Mouse (Mus musculus) heart, adult 18-20 months (tissue): ENCODE measurements around the gene Sik1. TPM values are rescaled to one million over a fixed set of nuclear protein-coding genes. Genes with fewer than 3 reads are reported as not detected.
A peak's percentile ranks its signal among the peaks of the same experiment; 100 is the strongest.

Source experiments
- DNase-seq, 2 experiments: peaks; one replicate each; pipeline ENCODE4 v3.0.0; 2021 to 2022; ENCODE audit warnings: mixed read lengths in 1 of 2
- total RNA-seq, 2 experiments: library from RNA; stranded (reverse); gene quantifications; 2 replicates each; pipeline ENCODE4 v1.2.3; 2021

The Sik1 gene
- total RNA-seq, 2 experiments from 2014 or later, result 50.5 to 54.1 TPM

GRCm38 (mm10) chr17:31875326-31875930 is 19.8 kb upstream of the Sik1 start:
- DNase-seq, result no peak

- no peak for DNase-seq
Measured at GRCm38 (mm10) chr17:31874691-31875090, 19.1 kb upstream of the Sik1 start.

DNA sequence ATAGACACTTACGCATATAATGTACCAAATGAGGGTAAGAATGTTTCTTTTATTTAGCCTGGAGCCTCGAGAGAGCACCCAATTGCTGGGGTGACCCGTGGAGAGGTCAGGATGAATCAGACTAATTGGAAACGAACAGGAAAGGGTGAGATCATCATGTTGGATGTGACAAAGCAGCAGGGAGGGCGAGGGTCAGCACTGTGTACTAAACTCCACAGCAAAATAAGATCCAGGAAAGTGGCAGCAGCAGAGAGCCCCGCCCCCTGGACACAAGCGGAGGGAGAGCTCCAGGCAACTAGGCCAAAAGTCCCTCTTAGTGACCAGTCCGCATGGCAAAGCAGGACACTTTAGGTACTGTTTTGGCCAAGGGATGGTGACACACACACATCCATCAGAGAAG is 18.4 kb upstream of the Sik1 start:
- DNase-seq, result peak; percentile 76 to 88

DNA sequence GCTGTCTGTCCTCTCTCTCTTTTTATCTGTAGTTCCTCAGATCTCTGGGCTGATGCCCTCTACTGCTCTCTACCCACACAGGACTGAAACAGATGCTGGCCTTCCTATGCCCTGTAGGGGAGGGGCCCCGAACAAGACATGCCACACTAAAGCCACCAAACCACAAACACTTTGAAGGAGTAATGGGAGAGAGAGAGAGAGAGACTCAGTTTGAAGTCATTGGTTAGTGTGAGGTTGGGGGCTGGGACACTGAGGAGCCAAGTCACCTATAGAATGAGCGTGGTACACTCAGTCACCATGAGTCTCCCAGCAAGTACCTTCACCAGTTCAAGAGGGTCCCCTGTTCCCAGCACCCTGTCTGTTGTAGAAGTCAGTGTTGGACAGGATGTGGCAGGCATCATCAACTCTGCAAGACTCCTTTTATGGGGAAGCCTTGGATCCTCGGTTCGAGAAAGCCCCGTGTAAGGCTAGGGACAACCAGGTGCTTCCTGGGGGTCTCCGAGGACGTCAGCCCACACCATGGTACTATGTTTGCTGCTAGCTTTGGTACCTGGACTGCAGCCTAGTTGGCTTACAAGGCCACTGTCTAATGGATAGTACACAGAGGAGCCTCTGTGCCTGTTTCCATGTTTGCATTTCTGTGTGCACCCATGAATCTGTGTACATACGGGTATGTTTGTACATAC is 17.7 kb upstream of the Sik1 start:
- no peak for DNase-seq

DNA sequence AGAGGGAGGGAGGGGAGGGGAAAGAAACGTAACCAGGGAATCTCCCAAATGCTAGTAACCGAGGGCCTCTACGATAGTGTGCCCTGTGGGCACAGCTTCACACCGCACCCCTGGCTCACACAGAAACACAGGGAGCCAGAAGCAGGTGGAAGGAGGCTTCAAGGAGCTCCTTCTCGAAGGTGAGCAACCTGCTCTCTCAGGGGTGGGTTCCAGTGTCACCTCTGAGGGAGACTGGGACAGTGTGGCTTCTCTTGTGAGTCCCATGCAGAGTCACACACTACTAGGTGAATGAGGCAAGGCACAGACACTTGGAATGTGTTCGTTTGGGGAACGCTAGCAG is 17.2 kb upstream of the Sik1 start:
- no peak for DNase-seq

DNA sequence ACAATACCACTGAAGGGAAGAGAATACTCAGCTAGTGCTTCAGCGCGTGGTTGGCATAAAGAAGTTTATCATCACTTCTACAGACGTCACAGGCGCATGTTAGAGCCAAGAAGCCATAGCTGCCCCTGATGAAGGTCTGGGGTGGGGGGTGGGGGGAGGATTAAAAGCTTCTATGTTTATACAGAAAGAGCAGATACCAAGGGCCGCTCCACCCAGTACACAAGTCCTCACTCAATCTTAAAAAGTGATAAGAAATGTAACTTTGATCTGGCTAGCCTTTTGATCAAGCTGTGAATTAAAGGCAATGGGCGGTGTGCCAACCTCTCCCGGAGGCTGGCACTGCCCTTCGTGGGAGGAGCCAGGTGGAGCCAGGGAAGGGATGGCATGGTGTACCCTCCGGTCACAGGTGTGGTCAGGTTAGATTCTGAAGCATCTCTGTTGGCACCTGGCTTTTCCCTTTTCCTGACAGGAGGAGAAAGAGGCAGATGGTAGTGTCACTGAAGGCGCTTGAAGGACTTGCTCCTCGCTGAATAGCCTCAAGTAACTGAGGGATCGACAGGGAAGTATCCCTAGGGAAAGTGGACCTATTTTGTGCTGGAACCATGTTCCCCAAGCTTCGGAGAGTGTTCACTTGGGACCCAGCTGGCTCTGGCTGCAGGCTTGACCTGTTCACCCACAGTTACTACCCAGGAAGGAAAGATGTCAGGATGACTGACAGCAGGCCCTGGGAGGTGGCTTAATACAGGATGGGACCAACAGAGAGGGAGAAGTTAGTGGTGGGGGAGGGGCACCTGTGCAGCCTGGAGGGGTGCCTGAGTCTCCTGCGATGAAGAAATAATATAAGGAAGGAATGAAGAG is 16.6 kb upstream of the Sik1 start:
- no peak for DNase-seq

DNA sequence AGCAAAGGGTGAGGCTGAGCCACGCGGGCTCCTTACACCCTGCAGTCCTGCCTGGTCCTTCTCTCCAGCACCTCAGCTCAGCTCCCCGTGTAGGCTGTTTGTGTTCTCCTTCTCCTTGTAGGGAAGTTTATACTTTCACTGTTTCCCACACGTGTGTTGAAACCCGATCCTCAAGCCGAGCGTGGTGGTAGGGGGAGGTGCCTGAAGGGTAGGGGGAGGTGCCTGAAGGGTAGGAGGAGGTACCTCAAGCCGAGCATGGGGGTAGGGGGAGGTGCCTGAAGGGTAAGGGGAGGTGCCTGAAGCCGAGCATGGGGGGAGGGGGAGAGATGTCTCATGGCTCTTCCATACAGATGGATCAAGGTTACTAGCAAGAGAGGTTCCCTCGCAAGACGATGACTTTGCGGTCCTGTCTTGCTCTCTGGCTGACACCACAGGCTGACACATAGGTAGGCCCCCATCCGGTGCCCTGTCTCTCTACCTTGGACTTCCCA is 15.4 kb upstream of the Sik1 start:
- no peak for DNase-seq

GRCm38 (mm10) chr17:31870446-31870845 is 14.8 kb upstream of the Sik1 start:
- DNase-seq, result no peak

- no peak for DNase-seq
Measured at GRCm38 (mm10) chr17:31868076-31868475, 12.5 kb upstream of the Sik1 start.

DNA sequence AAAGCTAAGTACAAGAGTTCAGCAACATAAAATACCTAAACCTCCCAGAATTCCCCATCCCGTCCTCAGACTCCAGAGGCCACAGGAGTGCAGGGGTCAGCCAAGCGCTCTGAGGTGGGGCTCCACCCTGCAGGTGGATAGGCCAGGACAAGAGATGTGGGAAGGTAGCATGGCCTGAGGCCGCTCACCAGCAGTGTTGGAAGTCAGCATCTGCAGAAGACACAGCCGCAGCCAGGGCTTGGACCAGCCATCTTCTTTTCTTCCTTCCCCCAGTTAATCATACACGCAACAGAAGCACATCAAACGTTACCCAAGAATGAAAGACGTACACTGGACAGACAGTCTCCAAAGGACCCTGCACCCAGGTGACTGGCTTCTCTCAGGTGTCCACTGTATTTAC is 11.5 kb upstream of the Sik1 start:
- no peak for DNase-seq

GRCm38 (mm10) chr17:31865636-31866035 is 10.0 kb upstream of the Sik1 start:
- no peak for DNase-seq

DNA sequence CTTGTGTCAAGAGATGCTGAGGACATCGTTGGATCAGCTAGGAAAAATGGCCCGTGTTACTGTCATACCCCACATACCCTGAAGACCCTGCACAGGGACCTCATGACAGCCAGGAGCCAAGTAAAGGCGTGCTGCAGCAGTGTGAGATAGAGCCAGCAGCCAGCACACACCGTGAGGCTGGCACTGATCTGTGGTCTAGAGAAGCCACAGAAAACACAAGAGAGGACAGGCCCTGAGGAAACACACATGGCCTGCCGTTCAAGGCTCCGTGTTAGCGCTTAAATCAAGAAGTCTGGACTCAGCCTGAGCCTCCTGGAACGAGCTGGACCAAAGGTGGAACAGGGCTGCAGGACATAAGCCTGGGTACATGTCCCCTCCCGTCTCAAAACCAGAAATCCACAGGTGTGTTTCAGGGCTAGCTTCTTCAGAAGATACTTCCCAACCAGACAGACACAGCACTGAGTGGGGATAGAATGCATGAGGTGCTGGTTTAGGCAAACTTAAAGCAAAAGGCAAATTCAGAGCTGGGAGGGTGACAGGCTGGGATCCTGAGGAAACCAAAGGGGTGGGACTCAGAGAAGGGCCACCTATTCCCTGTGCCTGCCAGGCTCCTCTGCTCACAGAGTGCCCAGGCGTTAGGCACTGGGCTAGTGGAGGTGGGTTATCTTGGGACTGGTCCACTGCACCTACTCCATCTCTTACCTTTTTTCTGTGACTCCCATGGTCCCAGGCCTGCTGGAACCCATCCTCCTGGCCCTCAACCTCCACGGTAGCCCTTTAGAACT is 9.3 kb upstream of the Sik1 start:
- DNase-seq, result no peak

- no peak for DNase-seq
Measured at GRCm38 (mm10) chr17:31863151-31863815, 7.7 kb upstream of the Sik1 start.

- DNase-seq, result peak in 1 of 2 experiments; percentile 57
Measured at GRCm38 (mm10) chr17:31862136-31862535, 6.5 kb upstream of the Sik1 start.

DNA sequence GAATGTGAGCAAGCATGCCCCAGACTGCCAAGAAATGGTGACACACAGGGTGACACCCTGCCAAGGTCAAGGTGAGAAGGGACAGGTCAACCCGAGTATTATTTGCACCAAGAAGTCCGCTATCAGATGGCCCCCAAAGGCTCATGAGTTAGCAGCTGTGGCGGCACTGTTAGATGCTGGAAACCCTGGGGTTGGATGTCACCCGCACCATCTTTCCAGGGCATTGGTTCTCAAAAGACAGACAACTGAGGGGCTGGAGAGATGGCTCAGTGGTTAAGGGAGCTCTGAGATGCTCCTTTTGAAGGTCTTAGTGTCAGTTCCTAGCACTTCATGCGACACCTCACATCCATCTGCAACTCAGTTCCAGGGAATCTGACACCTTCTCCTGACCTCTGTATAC is 6.1 kb upstream of the Sik1 start:
- DNase-seq, result no peak

- no peak for DNase-seq
Measured at GRCm38 (mm10) chr17:31860856-31861255, 5.3 kb upstream of the Sik1 start.

DNA sequence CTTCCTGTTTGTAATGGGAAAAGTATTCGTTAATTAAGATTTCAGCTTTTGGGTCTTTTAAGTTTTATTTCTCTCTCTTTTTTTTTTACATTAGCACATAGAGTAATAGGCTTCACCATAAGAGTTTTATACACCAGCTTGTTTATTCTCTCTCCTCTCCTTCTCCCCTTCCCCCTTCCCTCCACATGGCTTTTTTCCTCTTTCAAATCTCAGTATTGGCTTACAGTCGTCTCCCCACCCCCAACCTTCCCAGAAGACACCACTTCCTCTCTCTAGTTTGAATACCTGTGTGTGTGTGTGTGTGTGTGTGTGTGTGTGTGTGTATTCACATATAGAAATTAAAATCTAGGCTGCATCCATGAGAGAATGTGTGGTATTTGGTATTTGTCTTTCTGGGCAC is 3.8 kb upstream of the Sik1 start:
- DNase-seq, result no peak

- DNase-seq, result no peak
Measured at GRCm38 (mm10) chr17:31858786-31859185, 3.2 kb upstream of the Sik1 start.

DNA sequence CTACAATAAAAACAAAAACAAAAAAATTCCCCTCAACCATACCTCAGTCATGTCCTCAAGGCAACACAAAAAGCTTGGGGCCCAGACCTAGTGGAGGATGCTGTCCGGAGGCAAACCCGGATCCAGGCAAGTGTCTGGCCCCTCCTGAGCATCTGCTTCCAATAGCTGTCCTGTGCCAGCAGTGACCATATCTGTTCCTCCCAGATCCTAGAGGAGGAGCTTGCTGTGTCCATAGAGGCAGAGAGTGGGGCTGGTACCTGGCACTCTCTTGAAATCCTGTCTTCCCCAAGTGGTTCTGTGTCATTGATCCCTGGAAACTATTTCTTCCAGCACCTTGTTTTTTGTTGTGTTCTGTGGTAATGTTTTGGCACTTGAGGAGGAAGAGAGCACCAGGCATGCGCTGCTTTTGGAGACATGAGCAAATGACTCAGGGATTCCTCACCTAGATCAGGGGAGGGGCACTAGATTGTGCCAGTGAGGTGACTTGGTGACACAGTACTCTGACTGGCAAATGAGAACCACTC is 2.4 kb upstream of the Sik1 start:
- no peak for DNase-seq

- DNase-seq, result no peak
Measured at GRCm38 (mm10) chr17:31857251-31857650, 1.6 kb upstream of the Sik1 start.

- DNase-seq, result peak; percentile 91 to 95
Measured at GRCm38 (mm10) chr17:31856519-31857160, 1.0 kb upstream of the Sik1 start.
